Mouse (Mus musculus) testis, adult 2 months (tissue): Measurements from ENCODE around the gene Tex36. TPM values are rescaled to one million over a fixed set of nuclear protein-coding genes. Genes with fewer than 3 reads are reported as not detected.
A peak's percentile ranks its signal among the peaks of the same experiment; 100 is the strongest.

ENCODE experiments used
- H3K27ac ChIP-seq: fragments of 200-500 bp; 2 replicates; pipeline ENCODE4 v1.5.1; 2012; ENCODE audit warnings: low read depth, low read length; ENCODE audit not compliant: control insufficient read depth, insufficient read depth
- H3K27me3 ChIP-seq: fragments of 200-500 bp; 2 replicates; pipeline ENCODE4 v1.6.1; 2012; ENCODE audit warnings: mild to moderate bottlenecking, low read length, moderate library complexity; ENCODE audit not compliant: control insufficient read depth, insufficient read depth
- H3K36me3 ChIP-seq: fragments of 200-500 bp; 2 replicates; pipeline ENCODE4 v1.6.1; 2012; ENCODE audit warnings: mild to moderate bottlenecking, low read length; ENCODE audit not compliant: control insufficient read depth, insufficient read depth
- H3K4me1 ChIP-seq: fragments of 200-500 bp; 2 replicates; pipeline ENCODE4 v1.6.1; 2012; ENCODE audit warnings: low read length; ENCODE audit not compliant: control insufficient read depth, insufficient read depth
- H3K4me3 ChIP-seq: fragments of 200-500 bp; 2 replicates; pipeline ENCODE4 v1.5.1; 2012; ENCODE audit warnings: low read depth, mild to moderate bottlenecking, low read length, moderate library complexity, mixed read lengths; ENCODE audit not compliant: control insufficient read depth
- CTCF ChIP-seq: fragments of 200-500 bp; IDR thresholded peaks from 2 replicates; pipeline ENCODE4 v1.5.1; 2012; ENCODE audit warnings: low read depth, mild to moderate bottlenecking, inconsistent platforms, low read length, moderate library complexity; ENCODE audit not compliant: control insufficient read depth, insufficient read depth, insufficient replicate concordance
- POLR2A ChIP-seq: fragments of 200-500 bp; IDR thresholded peaks from 2 replicates; pipeline ENCODE4 v1.6.1; 2012; ENCODE audit warnings: low read depth, mild to moderate bottlenecking, inconsistent platforms, low read length, moderate library complexity; ENCODE audit not compliant: control insufficient read depth
- polyA plus RNA-seq: library from polyadenylated mRNA; depleted of rRNA; stranded (reverse); fragments of >200 nt; gene quantifications from 2 replicates; pipeline ENCODE4 v1.2.3, GENCODE M21; 2012; rRNA removed

Gene Tex36
- polyA plus RNA-seq, result 119 and 137 TPM in 2 replicates

DNA sequence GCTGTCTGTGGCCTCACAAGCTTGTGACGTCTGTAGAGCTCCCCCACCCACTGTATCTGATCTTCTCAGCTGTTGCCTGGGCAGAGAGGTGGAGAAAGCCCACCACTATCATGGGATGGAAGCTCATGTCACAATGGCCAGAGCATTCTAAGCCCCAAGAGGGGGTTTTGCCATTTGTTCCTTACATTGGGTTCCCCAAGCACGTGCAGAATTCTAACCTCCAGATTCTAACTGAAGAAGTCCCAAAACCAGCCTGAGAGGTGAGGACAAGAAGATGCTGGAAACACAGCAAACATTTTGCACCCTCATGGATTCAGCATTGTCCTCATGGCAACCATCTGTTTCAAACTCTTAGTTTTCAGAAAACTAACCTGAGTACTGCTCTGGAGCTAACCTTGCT, at the start of gene Tex36:
Gene Tex36 (minus strand): TSS at position 101 of the 400 bp plus-strand sequence.
- H3K27ac ChIP-seq, result no peak within 1 kb of the TSS
- H3K4me3 ChIP-seq, result peak within 1 kb of the TSS; percentile 74
- H3K27me3 ChIP-seq, result no peaks in the 10 kb centered on the region
- H3K4me1 ChIP-seq, result no peaks in the 10 kb centered on the region
- no peaks in the 10 kb centered on the region for H3K36me3 ChIP-seq
- TF ChIP-seq POLR2A (peak; percentile 66; the same call in 1 of the 2 replicates), CTCF (no peak)

DNA sequence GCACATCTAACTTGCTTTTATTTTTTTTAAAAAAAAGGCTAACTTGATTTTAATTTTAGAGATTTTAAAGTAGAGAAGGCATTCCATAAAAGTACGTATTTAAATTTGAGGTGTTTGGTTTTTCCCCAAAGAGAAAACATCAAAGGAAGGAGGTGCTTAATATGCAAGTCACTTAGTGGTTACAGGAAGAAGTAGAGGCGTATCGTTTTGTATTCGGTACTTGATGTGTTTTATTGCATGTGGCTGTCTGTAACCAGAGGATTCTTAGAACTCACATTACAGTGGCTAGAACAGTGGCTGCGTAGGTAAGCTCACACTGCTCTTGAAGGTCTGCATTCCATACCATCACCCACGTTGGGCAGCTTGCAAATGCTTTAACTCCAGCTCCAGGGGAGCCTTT, 43.8 kb upstream of the Tex36 start:
- Histone ChIP-seq H3K4me3 (no peak overlapping the region), H3K36me3 (peaks cover 1% of the 10 kb centered on the region; the same call in 1 of the 2 replicates), H3K27me3 (no peaks in the 10 kb centered on the region), H3K4me1 (no peaks in the 10 kb centered on the region), H3K27ac (no peak overlapping the region)
- TF ChIP-seq CTCF (no peak), POLR2A (no peak)

DNA sequence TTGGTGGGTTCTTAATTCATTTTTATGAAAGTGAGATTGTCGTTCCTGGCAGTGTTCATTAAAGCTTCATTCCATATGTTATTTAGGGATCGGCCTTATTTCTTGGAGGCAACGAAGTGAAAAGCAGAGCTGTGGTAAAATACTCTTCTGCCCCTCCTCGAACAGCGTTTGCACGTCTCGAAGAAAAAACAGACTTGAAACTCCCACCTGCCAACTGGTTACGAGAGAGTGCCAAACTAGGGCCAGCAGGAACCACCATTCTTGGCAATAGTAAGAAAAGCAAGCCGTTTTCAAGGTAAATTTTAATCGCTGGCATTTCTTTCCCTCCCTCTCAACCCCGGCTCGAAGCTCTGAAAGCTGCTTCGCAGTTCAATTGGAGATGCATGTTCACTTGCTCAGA, 36.9 kb upstream of the Tex36 start:
- Histone ChIP-seq H3K27me3 (no peaks in the 10 kb centered on the region), H3K27ac (no peak overlapping the region), H3K4me3 (peak overlapping the region; percentile 63), H3K36me3 (peaks cover 1% of the 10 kb centered on the region; the same call in 1 of the 2 replicates), H3K4me1 (peaks cover 2% of the 10 kb centered on the region; the same call in 1 of the 2 replicates)
- TF ChIP-seq POLR2A (no peak), CTCF (no peak)

DNA sequence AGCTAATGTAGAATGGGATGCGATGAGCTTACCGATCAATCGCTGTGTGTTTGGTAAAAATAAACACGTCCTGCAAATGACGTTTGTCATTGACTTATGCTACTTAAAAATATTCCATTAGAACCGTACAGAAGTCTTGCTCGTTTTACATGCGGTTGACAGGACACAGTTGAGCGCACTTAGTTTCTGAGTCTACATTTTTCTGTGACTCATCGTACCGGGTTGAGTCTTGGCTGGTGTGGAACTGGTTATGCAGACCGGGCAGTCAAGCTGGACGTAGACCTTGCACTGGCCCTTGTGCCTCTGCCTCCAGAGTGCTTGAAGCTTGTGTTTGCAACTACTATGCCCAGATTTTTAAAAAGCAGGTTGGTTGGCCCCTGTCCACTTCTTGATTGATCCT, 36.3 kb upstream of the Tex36 start:
- H3K27ac ChIP-seq, result no peak overlapping the region; the same call in 1 of the 2 replicates
- no peaks in the 10 kb centered on the region for H3K27me3 ChIP-seq
- peak overlapping the region; percentile 94 for H3K4me3 ChIP-seq
- H3K4me1 ChIP-seq, result peaks cover 2% of the 10 kb centered on the region; the same call in 1 of the 2 replicates
- no peak for TF ChIP-seq CTCF
- no peak for TF ChIP-seq POLR2A
- peaks cover 1% of the 10 kb centered on the region; the same call in 1 of the 2 replicates for H3K36me3 ChIP-seq

DNA sequence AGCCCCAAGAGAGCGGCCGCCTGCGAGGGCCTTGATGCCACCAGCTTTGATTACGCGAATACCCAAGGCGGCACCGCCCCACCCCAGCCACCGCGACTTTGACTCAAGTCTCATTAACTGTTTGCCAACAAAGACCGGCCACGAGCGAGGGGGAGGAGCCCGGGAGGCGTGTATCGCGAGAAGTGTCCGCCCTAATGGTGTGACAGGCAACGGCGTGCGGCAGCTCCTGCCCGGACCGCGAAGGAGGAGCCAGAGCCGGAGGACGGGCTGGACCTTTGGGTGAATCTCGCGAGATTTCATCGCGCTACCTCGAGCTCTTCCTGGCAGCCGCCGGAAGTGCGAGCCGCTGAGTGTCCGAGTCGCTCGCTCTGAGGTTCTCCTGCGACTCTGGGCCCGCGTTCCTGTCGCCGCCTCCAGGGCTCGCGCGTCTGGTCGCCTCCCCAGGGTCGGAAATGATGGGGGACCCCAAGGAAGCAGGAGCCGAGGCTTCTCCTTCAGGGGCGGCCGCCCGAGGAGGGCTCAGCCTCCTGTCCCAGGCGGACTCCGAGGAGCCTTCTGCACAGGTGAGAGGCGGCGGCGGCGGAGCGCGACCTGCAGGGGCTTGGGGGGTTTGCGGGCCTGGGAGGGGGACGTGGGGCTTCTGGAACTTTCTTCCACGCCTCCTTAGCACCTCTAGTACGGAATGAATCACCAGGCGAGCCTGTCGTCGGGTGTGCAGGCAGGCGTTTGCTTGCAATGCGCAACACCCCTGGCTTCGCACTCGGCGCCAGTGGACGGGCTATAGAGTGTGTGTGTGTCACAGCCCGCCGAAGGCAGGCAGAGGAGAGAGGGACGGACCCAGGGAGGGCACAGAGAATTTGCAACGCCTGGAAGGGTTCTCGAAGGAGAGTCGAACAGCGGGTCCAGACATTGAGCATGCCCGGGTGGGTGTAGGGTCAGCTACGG, 35.7 kb upstream of the Tex36 start, which contains the start of gene Edrf1:
Gene Edrf1 (plus strand): TSS at position 183 of the 945 bp plus-strand sequence.
- H3K4me1 ChIP-seq, result peaks cover 2% of the 10 kb centered on the region; the same call in 1 of the 2 replicates
- TF ChIP-seq POLR2A (peak; percentile 98), CTCF (no peak)

DNA sequence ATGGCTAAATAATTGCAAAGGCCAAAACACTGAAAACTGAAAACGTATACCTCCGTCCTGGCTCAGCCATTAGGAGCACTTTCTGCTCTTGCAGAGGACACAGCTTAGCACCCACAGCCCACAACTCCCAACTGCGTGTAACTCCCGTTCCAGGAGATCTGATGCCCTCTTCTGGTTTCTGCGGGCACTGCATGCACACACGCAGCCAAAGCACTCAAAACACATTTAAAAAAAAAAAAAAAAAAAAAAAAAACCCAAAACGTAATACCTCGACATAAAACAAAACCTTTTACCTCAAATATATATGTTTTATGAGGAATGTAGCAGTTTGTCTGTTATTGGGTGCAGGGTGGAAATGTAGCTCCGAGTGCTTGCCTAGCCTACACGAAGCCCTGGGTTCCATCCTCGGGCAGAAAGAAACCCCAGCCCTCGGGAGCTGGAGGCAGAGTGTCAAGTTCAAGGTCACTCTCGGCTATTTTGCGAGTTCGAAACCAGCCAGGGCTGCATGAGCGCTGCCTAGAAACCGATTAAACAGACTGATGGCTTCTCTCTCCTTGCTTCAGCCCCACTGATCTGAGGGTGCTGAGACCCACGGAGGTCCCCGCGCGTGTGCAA, 34.9 kb upstream of the Tex36 start:
- Histone ChIP-seq H3K27ac (peak overlapping the region; percentile 94), H3K36me3 (peaks cover 1% of the 10 kb centered on the region; the same call in 1 of the 2 replicates), H3K27me3 (no peaks in the 10 kb centered on the region), H3K4me3 (peak overlapping the region; percentile 94), H3K4me1 (peaks cover 2% of the 10 kb centered on the region; the same call in 1 of the 2 replicates)
- TF ChIP-seq POLR2A, result no peak
- peak; percentile 80; the same call in 1 of the 2 replicates for TF ChIP-seq CTCF

More for the DNA sequence above, 35.7 kb upstream of the Tex36 start, which contains the start of gene Edrf1:
- Histone ChIP-seq H3K4me3 (peak within 1 kb of the TSS; percentile 94), H3K27ac (peak within 1 kb of the TSS; percentile 94), H3K36me3 (peaks cover 1% of the 10 kb centered on the region; the same call in 1 of the 2 replicates), H3K27me3 (no peaks in the 10 kb centered on the region)

DNA sequence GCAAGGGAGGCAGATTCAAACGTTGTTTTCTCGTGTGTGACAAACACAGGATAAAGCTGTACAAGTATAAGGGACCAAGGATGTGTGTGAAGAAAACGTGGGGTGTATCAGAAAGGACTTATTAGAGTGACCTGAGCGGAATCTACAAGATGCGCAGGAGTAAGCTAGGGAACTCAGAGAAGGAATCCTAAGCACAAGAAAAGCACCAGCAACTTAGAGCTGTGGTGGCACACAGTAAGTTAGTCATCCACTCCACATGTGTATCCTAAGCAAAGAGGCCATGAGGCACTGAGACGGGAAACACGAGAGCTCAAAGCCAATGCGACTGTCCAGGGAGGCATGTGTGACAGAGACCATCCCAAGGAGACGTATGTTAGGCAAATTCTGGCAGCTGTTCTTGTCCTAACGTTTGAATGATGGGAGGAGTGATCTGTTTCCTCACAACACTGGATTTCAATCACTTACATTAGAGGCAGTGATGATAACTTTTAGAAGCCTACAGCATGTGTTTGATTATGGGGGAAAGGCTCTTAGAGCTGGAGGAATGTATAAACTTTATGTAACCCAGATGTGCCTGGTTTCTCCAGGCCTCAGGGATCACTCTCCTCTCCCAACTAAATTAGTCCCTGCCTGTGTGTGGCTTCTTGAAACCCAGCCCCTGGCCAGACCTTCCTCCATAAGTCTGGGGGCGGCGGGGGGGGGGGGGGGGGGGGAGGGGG, 33.1 kb upstream of the Tex36 start:
- Histone ChIP-seq H3K27ac (no peak overlapping the region), H3K36me3 (no peaks in the 10 kb centered on the region), H3K27me3 (no peaks in the 10 kb centered on the region), H3K4me3 (no peak overlapping the region), H3K4me1 (peaks cover 2% of the 10 kb centered on the region; the same call in 1 of the 2 replicates)
- TF ChIP-seq CTCF, result no peak
- no peak for TF ChIP-seq POLR2A
